Mouse (Mus musculus) natural killer cell, adult 2 months (primary cell): Measurements from ENCODE around the gene Ptn.
"Not testable (repeated sequence)": the region's sequence is repeated elsewhere in the genome, so short reads cannot be mapped to it uniquely, and the experiment has no call there.

Experiments used
- DNase-seq, 2 experiments: peaks; one replicate each; pipeline ENCODE4 v3.0.0; 2022; ENCODE audit warnings: low spot score in 2 of 2

The Ptn gene

GRCm38 (mm10) chr6:36755001-36755885 is 54.8 kb downstream of the Ptn start:
- DNase-seq, result no peak

- no peak for DNase-seq
These were observed 57.1 kb downstream of the Ptn start for GRCm38 (mm10) chr6:36752887-36753286.

GRCm38 (mm10) chr6:36739811-36740210 is 70.2 kb downstream of the Ptn start:
- DNase-seq, result no peak

GRCm38 (mm10) chr6:36736763-36737162 is 73.3 kb downstream of the Ptn start:
- DNase-seq, result no peak

GRCm38 (mm10) chr6:36735622-36736021 is 74.4 kb downstream of the Ptn start:
- not testable (repeated sequence) for DNase-seq

- DNase-seq, result not testable (repeated sequence)
These were observed 80.2 kb downstream of the Ptn start for GRCm38 (mm10) chr6:36729811-36730210.

DNA sequence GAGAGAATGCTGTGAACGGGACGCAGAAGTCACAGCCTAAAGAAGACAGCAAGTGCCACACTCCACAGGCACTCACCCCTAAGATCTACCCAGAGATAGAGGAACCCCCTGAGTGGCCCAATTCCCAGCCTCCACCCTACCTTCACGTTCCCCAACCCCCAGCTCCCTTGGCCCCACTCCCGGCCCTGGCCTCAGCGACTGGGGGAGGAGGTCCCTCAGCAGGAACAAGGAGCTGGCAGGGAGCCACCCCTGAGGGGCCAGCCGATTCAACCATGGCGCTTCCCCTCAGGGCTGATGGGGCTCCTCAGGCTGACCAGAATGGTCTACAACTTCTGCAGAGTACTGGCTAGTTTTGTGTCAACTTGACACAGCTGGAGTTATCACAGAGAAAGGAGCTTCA is 81.9 kb downstream of the Ptn start:
- DNase-seq, result no peak

DNA sequence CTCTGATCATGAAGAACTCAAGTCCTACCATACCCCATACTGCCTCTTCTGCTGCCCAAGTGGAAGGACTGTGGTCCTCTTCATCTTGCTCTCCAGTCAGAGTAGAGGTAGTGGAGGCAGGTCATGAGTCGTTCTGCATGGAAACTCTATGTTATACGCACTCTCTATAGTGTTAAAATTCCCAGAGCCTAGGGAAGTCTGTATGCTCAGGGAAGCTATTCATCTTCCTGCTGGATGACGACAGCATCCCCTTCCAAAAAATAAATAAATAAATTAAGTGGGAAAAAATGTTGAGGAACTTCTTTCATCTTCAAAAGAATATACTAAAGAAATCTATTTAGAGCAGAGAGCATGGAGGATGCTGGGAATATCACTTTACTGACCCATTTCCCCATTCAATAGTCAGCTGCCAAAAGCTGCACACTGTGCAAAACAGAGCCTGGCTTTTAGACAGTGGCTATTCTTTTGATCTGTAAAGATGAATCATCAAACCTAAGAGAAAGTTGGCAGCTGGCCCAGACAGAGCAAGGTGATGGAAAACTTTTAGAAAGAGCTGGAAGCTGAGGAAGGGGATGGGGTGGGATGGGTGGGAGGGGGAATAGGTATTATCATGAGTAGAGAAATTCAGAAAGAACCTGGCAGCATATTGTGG is 84.4 kb downstream of the Ptn start:
- DNase-seq, result no peak

- DNase-seq, result no peak
These were observed 87.1 kb downstream of the Ptn start for GRCm38 (mm10) chr6:36722769-36723549.

DNA sequence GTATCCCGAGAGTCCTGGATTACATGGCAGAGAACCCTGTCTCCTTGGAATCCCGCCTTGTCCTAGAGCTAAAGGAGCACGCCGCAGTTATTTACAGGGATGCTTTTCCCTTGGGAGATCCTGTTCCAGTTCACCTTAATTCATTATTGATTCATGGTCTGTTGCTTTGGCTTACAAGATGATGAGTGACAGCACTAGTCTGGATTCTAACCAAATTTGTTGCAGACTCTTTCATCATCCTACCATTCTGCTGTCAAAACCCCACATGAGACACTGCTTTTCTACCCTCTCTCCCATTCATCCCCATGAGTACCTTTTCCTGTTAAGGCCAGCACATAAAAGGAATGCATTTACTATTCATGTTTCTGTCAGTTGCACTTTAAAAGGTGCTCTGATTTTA is 96.7 kb downstream of the Ptn start:
- no peak for DNase-seq

GRCm38 (mm10) chr6:36695481-36695880 is 114.5 kb downstream of the Ptn start:
- DNase-seq, result no peak

DNA sequence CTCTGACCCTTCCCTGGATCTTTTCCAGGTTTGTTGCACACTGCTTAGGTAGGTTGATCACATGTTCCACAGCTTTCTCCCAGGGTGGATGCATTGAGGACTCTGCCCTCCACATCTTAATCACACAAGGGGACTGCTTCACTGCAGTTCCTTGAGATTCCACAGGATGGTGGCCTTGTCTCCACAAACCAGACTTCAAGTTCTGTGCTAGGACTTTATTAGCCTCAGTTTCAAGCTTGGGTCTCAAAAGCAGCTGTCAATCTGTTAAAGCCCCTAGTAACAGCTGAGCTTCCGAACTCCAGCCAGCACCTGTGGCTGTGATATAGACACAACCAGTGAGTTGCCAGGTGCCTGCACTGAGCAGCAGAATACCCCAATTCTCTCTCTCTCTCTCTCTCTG is 118.5 kb downstream of the Ptn start:
- no peak for DNase-seq

GRCm38 (mm10) chr6:36690941-36691340 is 119.1 kb downstream of the Ptn start:
- no peak for DNase-seq

GRCm38 (mm10) chr6:36676710-36677691 is 133.0 kb downstream of the Ptn start:
- DNase-seq, result no peak

DNA sequence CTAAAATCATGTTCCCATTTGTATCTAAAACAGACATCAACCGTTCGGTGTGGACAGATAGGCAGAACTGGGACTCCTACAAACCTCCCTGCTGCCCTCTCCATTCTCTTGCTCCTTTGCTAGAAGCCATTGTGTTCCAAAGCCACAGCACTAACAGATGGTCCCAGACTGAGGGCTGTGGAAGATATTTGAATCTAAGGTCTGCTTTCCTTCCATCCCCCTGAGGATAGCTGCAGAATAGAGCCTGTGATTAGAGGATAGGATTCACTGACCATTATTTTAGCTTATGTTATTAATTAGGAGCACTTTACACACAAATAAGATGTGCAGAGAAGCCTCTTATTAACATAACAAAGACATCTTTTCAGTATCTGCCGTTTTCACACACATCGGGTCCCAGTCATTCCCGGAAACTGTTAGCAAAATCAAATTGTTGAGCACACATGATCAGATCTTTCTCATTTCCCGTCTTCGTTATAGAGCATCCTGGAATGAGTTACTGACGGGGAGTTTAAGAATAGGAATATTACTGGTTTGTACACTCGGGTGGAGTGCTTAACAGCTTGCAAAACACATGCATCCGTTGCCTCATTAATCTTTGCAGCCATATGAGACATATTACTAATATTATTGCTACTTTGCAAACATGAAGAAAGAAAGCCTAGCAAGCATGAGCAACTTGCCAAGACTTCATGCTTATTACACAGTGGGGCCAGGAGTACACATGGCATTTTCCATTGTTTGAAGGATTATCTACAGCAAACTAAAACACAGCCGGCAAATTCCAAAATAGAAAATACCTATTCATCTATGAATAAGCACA is 137.4 kb downstream of the Ptn start:
- DNase-seq, result no peak

DNA sequence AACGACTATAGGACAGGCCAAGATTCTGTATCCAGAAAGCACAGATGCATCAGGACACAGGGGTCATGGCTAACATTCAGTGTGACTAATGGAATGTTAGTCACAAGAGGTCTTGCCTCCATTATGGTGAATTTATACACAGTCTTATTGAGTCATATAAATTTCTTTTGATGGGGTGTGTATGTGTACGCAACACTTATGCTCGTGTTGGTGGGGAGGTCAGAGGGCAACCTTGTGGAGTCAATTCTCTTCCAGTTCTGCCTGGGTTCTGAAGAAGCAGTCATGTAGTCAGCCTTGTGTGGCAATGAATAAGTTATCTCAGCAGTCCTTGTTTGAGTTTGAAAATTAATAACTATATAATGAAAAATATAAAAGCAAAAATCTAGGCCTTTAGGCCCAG is 138.7 kb downstream of the Ptn start:
- no peak for DNase-seq
